Mouse (Mus musculus) myocyte (in vitro differentiated cells): Measurements from ENCODE around the gene Tiam1. TPM values are rescaled to one million over a fixed set of nuclear protein-coding genes. Genes with fewer than 3 reads are reported as not detected.
"Not testable (repeated sequence)": the region's sequence is repeated elsewhere in the genome, so short reads cannot be mapped to it uniquely, and the experiment has no call there.

Source experiments
- H3K27me3 ChIP-seq: one replicate; pipeline ENCODE4 v1.6.1; 2011; ENCODE audit not compliant: control insufficient read depth, insufficient read depth, insufficient read length
- H3K36me3 ChIP-seq: one replicate; pipeline ENCODE4 v1.6.1; 2011; ENCODE audit not compliant: control insufficient read depth, insufficient read depth
- H3K4me2 ChIP-seq: one replicate; pipeline ENCODE4 v1.6.1; 2011; ENCODE audit warnings: low read depth, control low read depth
- H3K4me3 ChIP-seq: one replicate; pipeline ENCODE4 v1.5.1; 2011; ENCODE audit warnings: mild to moderate bottlenecking, control low read depth, moderate library complexity
- H3K79me2 ChIP-seq: one replicate; pipeline ENCODE4 v1.6.1; 2011; ENCODE audit not compliant: control insufficient read depth, insufficient read depth
- H3ac ChIP-seq: one replicate; pipeline ENCODE4 v1.6.1; 2011; ENCODE audit not compliant: control insufficient read depth, insufficient read length
- CEBPB ChIP-seq: IDR thresholded peaks from 2 replicates; pipeline ENCODE4 v1.6.1; 2011; ENCODE audit warnings: mild to moderate bottlenecking, moderate library complexity; ENCODE audit not compliant: poor library complexity, insufficient read depth, severe bottlenecking
- E2F4 ChIP-seq: IDR thresholded peaks from one replicate; pipeline ENCODE4 v1.6.1; 2011; ENCODE audit warnings: mild to moderate bottlenecking, control low read depth, moderate library complexity; ENCODE audit not compliant: insufficient read depth
- MAX ChIP-seq: IDR thresholded peaks from one replicate; pipeline ENCODE4 v1.6.1; 2011; ENCODE audit warnings: low read depth, mild to moderate bottlenecking, control low read depth
- MYOD1 ChIP-seq, 3 experiments: IDR thresholded peaks; one replicate each; pipeline ENCODE4 v1.6.1; 2011; ENCODE audit warnings: control low read depth in 2 of 3, low read depth in 2 of 3, mild to moderate bottlenecking in 2 of 3, moderate library complexity in 1 of 3; ENCODE audit not compliant: insufficient read length in 2 of 3, control insufficient read depth in 1 of 3
- MYOG ChIP-seq, 3 experiments: IDR thresholded peaks; one replicate each; pipeline ENCODE4 v1.6.1; 2011; ENCODE audit warnings: control low read depth in 2 of 3, low read depth in 2 of 3, mild to moderate bottlenecking in 2 of 3; ENCODE audit not compliant: insufficient read length in 2 of 3, control insufficient read depth in 1 of 3, insufficient read depth in 1 of 3
- POLR2A ChIP-seq: IDR thresholded peaks from one replicate; pipeline ENCODE4 v1.6.1; 2011; ENCODE audit warnings: low read depth, mild to moderate bottlenecking, control low read depth, moderate library complexity; ENCODE audit not compliant: insufficient read length
- POLR2AphosphoS2 ChIP-seq: IDR thresholded peaks from one replicate; pipeline ENCODE4 v1.6.1; 2011; ENCODE audit warnings: low read depth, control low read depth; ENCODE audit not compliant: insufficient read length
- REST ChIP-seq: IDR thresholded peaks from one replicate; pipeline ENCODE4 v1.6.1; 2011; ENCODE audit warnings: mild to moderate bottlenecking, control low read depth, moderate library complexity; ENCODE audit not compliant: insufficient read depth, insufficient read length
- SRF ChIP-seq: IDR thresholded peaks from one replicate; pipeline ENCODE4 v1.6.1; 2011; ENCODE audit warnings: low read depth; ENCODE audit not compliant: control insufficient read depth, insufficient read length
- TCF12 ChIP-seq: IDR thresholded peaks from one replicate; pipeline ENCODE4 v1.6.1; 2011; ENCODE audit warnings: mild to moderate bottlenecking, control low read depth; ENCODE audit not compliant: poor library complexity, insufficient read depth, severe bottlenecking
- TCF3 ChIP-seq: IDR thresholded peaks from one replicate; pipeline ENCODE4 v1.6.1; 2011; ENCODE audit warnings: low read depth, control low read depth; ENCODE audit not compliant: insufficient read length
- USF1 ChIP-seq: IDR thresholded peaks from one replicate; pipeline ENCODE4 v1.6.1; 2011; ENCODE audit warnings: low read depth, mild to moderate bottlenecking, control low read depth, moderate library complexity
- polyA plus RNA-seq: library from polyadenylated mRNA; unstranded; fragments of >200 nt; fragmentation: generic; extraction: Trizol; gene quantifications from one replicate; pipeline ENCODE4 v1.2.1, GENCODE M21; 2012; ENCODE audit warnings: missing spikeins

Tiam1 gene
- polyA plus RNA-seq, 1 experiment, result 2.2 TPM

GRCm38 (mm10) chr16:90072651-90073050, 70.9 kb downstream of the Tiam1 start:
- Histone ChIP-seq H3ac (no peak overlapping the region), H3K4me2 (peak overlapping the region; percentile 75), H3K36me3 (no peaks in the 10 kb centered on the region), H3K27me3 (no peaks in the 10 kb centered on the region), H3K4me3 (no peak overlapping the region), H3K79me2 (no peaks in the 10 kb centered on the region)
- TF ChIP-seq SRF (no peak), TCF3 (no peak), USF1 (no peak), E2F4 (no peak), MAX (no peak), CEBPB (no peak), TCF12 (no peak), REST (no peak), POLR2A (no peak), POLR2AphosphoS2 (no peak), MYOG (IDR thresholded peaks at IDR 0.05; ENCODE audit: control insufficient read depth in 1 of 3, insufficient read depth in 1 of 3, insufficient read length in 2 of 3, low read depth in 2 of 3) (peak in 1 of 3 experiments; percentile 52), MYOD1 (IDR thresholded peaks at IDR 0.05; ENCODE audit: control insufficient read depth in 1 of 3, insufficient read length in 2 of 3, low read depth in 2 of 3) (peak in 2 of 3 experiments; percentile 62 to 88)

DNA sequence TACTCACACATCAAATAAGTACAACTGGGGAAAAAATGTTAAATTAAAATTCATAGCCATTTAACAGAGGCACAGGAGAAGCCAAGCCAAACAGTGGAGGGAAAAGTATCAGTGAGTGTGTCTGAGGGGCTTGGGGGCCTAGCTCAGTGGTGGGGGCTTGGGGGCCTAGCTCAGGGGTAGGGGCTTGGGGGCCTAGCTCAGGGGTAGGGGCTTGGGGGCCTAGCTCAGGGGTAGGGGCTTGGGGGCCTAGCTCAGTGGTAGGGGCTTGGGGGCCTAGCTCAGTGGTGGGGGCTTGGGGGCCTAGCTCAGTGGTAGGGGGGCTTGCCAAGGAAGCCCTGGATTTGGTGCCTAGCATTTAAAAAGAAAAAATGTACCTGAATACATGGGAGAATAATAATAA, 72.4 kb downstream of the Tiam1 start:
- not testable (repeated sequence) for H3K4me3 ChIP-seq, H3K79me2 ChIP-seq, H3K27me3 ChIP-seq, H3ac ChIP-seq, H3K4me2 ChIP-seq, H3K36me3 ChIP-seq

GRCm38 (mm10) chr16:90070104-90070503, 73.5 kb downstream of the Tiam1 start:
- H3ac ChIP-seq, result no peak overlapping the region
- H3K36me3 ChIP-seq, result no peaks in the 10 kb centered on the region
- H3K79me2 ChIP-seq, result no peaks in the 10 kb centered on the region
- H3K27me3 ChIP-seq, result no peaks in the 10 kb centered on the region
- H3K4me3 ChIP-seq, result no peak overlapping the region
- H3K4me2 ChIP-seq, result no peak overlapping the region
- TF ChIP-seq MYOD1 (IDR thresholded peaks at IDR 0.05; ENCODE audit: control insufficient read depth in 1 of 3, insufficient read length in 2 of 3, low read depth in 2 of 3) (no peak), E2F4 (no peak), MAX (no peak), POLR2A (no peak), MYOG (IDR thresholded peaks at IDR 0.05; ENCODE audit: control insufficient read depth in 1 of 3, insufficient read depth in 1 of 3, insufficient read length in 2 of 3, low read depth in 2 of 3) (no peak)

- Histone ChIP-seq H3K4me3 (no peak overlapping the region), H3ac (no peak overlapping the region), H3K36me3 (no peaks in the 10 kb centered on the region), H3K27me3 (no peaks in the 10 kb centered on the region), H3K79me2 (no peaks in the 10 kb centered on the region), H3K4me2 (no peak overlapping the region)
- TF ChIP-seq MAX (no peak), E2F4 (no peak), USF1 (no peak), TCF3 (no peak), MYOD1 (IDR thresholded peaks at IDR 0.05; ENCODE audit: control insufficient read depth in 1 of 3, insufficient read length in 2 of 3, low read depth in 2 of 3) (no peak), REST (no peak), MYOG (IDR thresholded peaks at IDR 0.05; ENCODE audit: control insufficient read depth in 1 of 3, insufficient read depth in 1 of 3, insufficient read length in 2 of 3, low read depth in 2 of 3) (no peak), CEBPB (no peak), TCF12 (no peak), POLR2AphosphoS2 (no peak), SRF (no peak), POLR2A (no peak)
These were observed 74.4 kb downstream of the Tiam1 start for GRCm38 (mm10) chr16:90069197-90069596.

GRCm38 (mm10) chr16:90052905-90053519, 90.6 kb downstream of the Tiam1 start:
- Histone ChIP-seq H3K27me3 (no peaks in the 10 kb centered on the region), H3K4me2 (no peak overlapping the region)
- TF ChIP-seq E2F4 (no peak), TCF12 (no peak), REST (no peak), TCF3 (no peak), MYOG (IDR thresholded peaks at IDR 0.05; ENCODE audit: control insufficient read depth in 1 of 3, insufficient read depth in 1 of 3, insufficient read length in 2 of 3, low read depth in 2 of 3) (no peak), SRF (no peak), CEBPB (no peak), USF1 (no peak), POLR2A (no peak)

More at GRCm38 (mm10) chr16:90052905-90053519, 90.6 kb downstream of the Tiam1 start:
- Histone ChIP-seq H3ac (no peak overlapping the region), H3K4me3 (no peak overlapping the region), H3K79me2 (no peaks in the 10 kb centered on the region), H3K36me3 (no peaks in the 10 kb centered on the region)
